Mouse (Mus musculus) olfactory bulb, adult 2 months (tissue): Measurements from ENCODE around the gene Ccm2.

ENCODE experiments used
- CTCF ChIP-seq: fragments of 200-500 bp; IDR thresholded peaks from 2 replicates; pipeline ENCODE4 v1.5.1; 2012; ENCODE audit warnings: low read depth, mild to moderate bottlenecking, low read length, moderate library complexity; ENCODE audit not compliant: insufficient read depth
- POLR2A ChIP-seq: fragments of 200-500 bp; IDR thresholded peaks from 2 replicates; pipeline ENCODE4 v1.6.1; 2012; ENCODE audit warnings: mild to moderate bottlenecking, low read depth, low read length, moderate library complexity; ENCODE audit not compliant: insufficient read depth

DNA sequence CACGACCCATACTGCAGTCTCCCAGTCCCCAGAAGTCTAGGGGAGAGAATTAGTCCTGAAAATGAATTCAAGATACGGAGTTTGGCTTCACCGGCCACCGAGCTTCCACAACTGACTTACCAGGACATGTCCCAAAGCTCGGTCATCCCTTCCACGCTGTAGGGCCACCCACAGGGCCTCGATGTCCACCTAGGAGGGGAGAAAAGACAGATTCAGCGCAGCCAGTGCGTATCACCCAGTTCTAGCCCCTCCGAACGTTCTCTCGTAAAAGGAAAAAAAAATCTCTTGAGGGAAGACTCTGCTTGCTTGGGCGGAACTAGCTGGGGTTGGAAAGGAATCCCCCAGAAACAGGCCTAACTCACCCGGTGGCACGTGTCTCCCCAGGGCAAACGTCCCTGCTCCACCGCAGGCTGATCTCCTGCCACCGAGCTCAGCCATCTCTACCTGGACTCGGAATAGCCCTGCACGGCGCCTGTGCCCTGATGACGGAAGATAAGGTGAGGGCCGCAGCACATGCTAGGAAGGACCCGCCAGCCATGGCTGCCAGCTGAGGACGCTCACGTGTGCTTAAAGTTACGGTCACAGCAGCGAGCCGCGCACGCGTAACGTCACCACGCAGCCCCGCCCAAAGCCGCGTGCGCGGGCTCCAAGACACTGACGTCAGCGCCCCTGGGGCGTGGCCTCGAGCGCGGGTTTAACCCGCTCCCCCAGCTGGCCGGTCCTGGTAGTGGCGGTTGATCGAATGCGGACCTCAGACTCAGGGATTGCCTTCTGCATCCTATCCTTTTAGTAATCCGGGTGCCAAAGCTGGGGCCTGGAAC lies 18.3 kb upstream of the Ccm2 start:
- TF ChIP-seq POLR2A (peak; percentile 35; the same call in 1 of the 2 replicates), CTCF (peak; percentile 80)
